Mouse (Mus musculus): Measurements from ENCODE around the gene Vps52. TPM values are rescaled to one million over a fixed set of nuclear protein-coding genes. Genes with fewer than 3 reads are reported as not detected.

The Vps52 gene
- polyA plus RNA-seq (2012; rRNA removed), result 58.0 and 73.2 TPM in 2 replicates

DNA sequence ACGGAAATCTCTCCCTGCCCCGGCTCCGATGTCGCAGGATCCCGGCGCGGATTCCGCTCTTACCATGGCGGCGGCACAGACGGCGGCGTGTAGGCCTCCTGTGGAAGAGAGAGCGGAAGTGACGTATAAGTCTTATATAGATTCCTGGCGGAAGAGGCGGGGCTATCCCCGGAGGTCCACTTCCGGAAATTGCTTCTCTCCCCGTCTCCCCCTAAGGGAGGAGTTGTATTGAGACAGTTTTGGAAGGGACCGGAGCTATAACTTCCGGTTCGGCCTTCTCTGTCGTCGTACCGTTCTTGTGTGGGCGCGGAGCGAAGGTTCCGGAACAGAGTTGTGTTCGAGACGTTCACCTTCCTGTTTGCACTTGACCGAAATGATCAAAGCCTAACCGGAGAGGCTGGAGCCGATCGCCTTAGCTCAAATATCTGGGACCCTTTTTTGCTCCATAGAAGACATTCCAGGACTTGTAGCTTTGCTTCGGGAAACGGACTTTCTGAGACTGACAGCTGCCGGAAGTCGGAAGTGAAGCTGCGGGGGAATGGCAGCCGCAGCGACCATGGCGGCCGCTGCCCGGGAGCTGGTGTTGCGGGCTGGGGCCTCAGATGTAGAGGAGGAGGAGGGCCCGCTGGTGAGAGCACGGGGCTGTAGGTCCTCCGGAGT lies at the start of gene Vps52, which contains the start of gene Rps18:
Gene Vps52 (plus strand): TSS at position 258 of the 660 bp plus-strand sequence.
Gene Rps18 (minus strand): TSS at position 447 of the 660 bp plus-strand sequence.
- Histone ChIP-seq H3K27me3 (ENCODE audit: control insufficient read depth, insufficient read depth, low read length) (no peaks in the 10 kb centered on the region), H3K27ac (ENCODE audit: insufficient read depth, low read length) (peak within 1 kb of the TSS; percentile 95), H3K4me3 (ENCODE audit: extremely low read depth, insufficient read depth, insufficient read length) (peak within 1 kb of the TSS; percentile 90), H3K36me3 (ENCODE audit: control insufficient read depth, insufficient read depth, low read length) (peaks cover 25% of the 10 kb centered on the region), H3K4me1 (ENCODE audit: control insufficient read depth, insufficient read depth, insufficient read length) (peaks cover 8% of the 10 kb centered on the region; the same call in 1 of the 2 replicates)
- TF ChIP-seq CTCF (IDR thresholded peaks at IDR 0.05; ENCODE audit: extremely low read depth, insufficient read depth, insufficient read length, insufficient replicate concordance) (no peak), POLR2A (IDR thresholded peaks at IDR 0.05; ENCODE audit: low read depth, low read length) (peak; percentile 94)
- peak; percentile 90 to 99 for DNase-seq (ENCODE audit: low read depth in 1 of 2, low spot score in 2 of 2)
- WGBS, result under 1% methylated on average over 50 of the region's 50 CpGs

DNA sequence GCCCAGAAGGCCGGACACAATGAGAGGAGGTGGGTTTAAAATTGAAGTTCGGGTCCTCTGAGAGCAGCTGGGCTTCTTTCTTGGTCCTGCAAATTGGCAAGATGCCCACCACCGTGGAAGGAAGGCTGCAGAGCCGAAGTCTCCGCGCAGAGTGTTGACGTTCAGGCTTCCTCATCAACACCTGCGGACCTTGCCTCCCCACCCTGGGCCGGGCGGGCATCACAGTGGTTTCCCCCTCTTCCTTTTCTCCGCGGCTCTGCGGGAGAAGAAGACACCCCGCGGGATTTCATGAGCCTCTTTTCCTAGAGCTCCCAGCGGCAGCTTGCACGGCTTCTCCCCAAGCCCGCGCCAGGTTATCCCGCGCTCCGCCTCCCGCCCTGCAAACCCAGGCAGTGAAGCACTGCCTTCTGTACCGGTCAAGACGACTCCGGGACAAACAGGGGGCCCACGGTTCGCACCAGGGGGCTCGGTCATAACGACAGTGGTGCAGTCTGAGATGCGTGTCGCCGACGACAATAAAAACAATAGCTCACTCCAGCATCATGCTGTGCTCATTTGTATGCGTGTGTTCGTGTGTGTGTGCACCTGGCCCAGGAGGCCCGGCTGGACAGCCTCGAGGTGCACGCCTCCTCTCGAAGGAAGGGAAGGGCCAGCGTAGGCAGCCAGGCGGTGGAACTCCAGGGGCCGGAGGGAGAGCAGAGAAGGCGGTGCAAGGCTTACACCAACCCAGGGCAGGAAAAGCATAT lies 47.1 kb upstream of the Vps52 start:
- WGBS, result 1% methylated on average over 44 of the region's 44 CpGs
- DNase-seq (ENCODE audit: low read depth in 1 of 2, low spot score in 2 of 2), result peak in 1 of 2 experiments; percentile 47
- H3K27ac ChIP-seq (ENCODE audit: insufficient read depth, low read length), result peak overlapping the region; percentile 79
- TF ChIP-seq CTCF (IDR thresholded peaks at IDR 0.05; ENCODE audit: extremely low read depth, insufficient read depth, insufficient read length, insufficient replicate concordance) (no peak), POLR2A (IDR thresholded peaks at IDR 0.05; ENCODE audit: low read depth, low read length) (no peak)
- H3K27me3 ChIP-seq (ENCODE audit: control insufficient read depth, insufficient read depth, low read length), result no peaks in the 10 kb centered on the region
- H3K4me1 ChIP-seq (ENCODE audit: control insufficient read depth, insufficient read depth, insufficient read length), result peaks cover 3% of the 10 kb centered on the region; the same call in 1 of the 2 replicates
- H3K4me3 ChIP-seq (ENCODE audit: extremely low read depth, insufficient read depth, insufficient read length), result peak overlapping the region; percentile 69
- H3K36me3 ChIP-seq (ENCODE audit: control insufficient read depth, insufficient read depth, low read length), result peaks cover 21% of the 10 kb centered on the region

- Histone ChIP-seq H3K4me1 (ENCODE audit: control insufficient read depth, insufficient read depth, insufficient read length) (no peaks in the 10 kb centered on the region; the same call in 1 of the 2 replicates), H3K27ac (ENCODE audit: insufficient read depth, low read length) (peak within 1 kb of the TSS; percentile 92), H3K4me3 (ENCODE audit: extremely low read depth, insufficient read depth, insufficient read length) (peak within 1 kb of the TSS; percentile 76), H3K36me3 (ENCODE audit: control insufficient read depth, insufficient read depth, low read length) (peaks cover 27% of the 10 kb centered on the region), H3K27me3 (ENCODE audit: control insufficient read depth, insufficient read depth, low read length) (no peaks in the 10 kb centered on the region)
- WGBS, result under 1% methylated on average over 68 of the region's 68 CpGs
- peak; percentile 58 for TF ChIP-seq POLR2A (IDR thresholded peaks at IDR 0.05; ENCODE audit: low read depth, low read length)
- TF ChIP-seq CTCF (IDR thresholded peaks at IDR 0.05; ENCODE audit: extremely low read depth, insufficient read depth, insufficient read length, insufficient replicate concordance), result no peak
- DNase-seq (ENCODE audit: low read depth in 1 of 2, low spot score in 2 of 2), result peak; percentile 95 to 99
Measured at GRCm38 (mm10) chr17:33909077-33909868, 46.3 kb upstream of the Vps52 start, which contains the start of gene Daxx. TSS of gene Daxx (plus strand) at chr17:33909414.

GRCm38 (mm10) chr17:33909869-33910250 lies 45.8 kb upstream of the Vps52 start:
- no peaks in the 10 kb centered on the region for H3K27me3 ChIP-seq (ENCODE audit: control insufficient read depth, insufficient read depth, low read length)
- H3K4me3 ChIP-seq (ENCODE audit: extremely low read depth, insufficient read depth, insufficient read length), result peak overlapping the region; percentile 76
- WGBS, result under 1% methylated on average over 14 of the region's 14 CpGs
- H3K27ac ChIP-seq (ENCODE audit: insufficient read depth, low read length), result peak overlapping the region; percentile 92
- no peaks in the 10 kb centered on the region; the same call in 1 of the 2 replicates for H3K4me1 ChIP-seq (ENCODE audit: control insufficient read depth, insufficient read depth, insufficient read length)
- TF ChIP-seq CTCF (IDR thresholded peaks at IDR 0.05; ENCODE audit: extremely low read depth, insufficient read depth, insufficient read length, insufficient replicate concordance) (no peak), POLR2A (IDR thresholded peaks at IDR 0.05; ENCODE audit: low read depth, low read length) (no peak)
- DNase-seq (ENCODE audit: low read depth in 1 of 2, low spot score in 2 of 2), result no peak
- peaks cover 27% of the 10 kb centered on the region for H3K36me3 ChIP-seq (ENCODE audit: control insufficient read depth, insufficient read depth, low read length)

DNA sequence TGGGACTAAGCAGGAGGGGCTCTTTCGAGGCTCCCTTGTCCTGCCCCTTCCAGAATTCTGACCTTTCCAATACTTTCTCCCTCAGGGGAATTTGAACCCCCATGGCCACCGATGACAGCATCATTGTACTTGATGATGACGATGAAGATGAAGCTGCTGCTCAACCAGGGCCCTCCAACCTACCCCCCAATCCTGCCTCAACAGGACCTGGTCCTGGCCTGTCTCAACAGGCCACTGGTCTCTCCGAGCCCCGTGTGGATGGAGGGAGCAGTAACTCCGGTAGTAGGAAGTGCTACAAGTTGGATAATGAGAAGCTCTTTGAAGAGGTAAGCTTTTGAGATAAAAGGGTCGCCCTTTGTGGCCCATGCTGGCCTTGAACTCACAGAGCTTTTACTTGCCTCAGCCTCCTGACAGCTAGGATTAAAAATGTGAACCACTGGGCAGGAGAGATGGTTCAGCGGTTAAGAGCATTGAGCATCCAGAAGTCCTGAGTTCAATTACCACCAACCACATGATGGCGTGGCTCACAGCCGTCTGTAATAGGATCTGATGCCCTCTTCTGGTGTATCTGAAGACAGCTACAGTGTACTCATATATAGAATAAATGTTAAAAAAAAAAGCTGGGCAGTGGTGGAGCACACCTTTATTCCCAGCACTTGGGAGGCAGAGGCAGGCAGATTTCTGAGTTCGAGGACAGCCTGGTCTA lies 45.1 kb upstream of the Vps52 start:
- Histone ChIP-seq H3K27me3 (ENCODE audit: control insufficient read depth, insufficient read depth, low read length) (no peaks in the 10 kb centered on the region), H3K4me3 (ENCODE audit: extremely low read depth, insufficient read depth, insufficient read length) (peak overlapping the region; percentile 76), H3K27ac (ENCODE audit: insufficient read depth, low read length) (peak overlapping the region; percentile 92), H3K36me3 (ENCODE audit: control insufficient read depth, insufficient read depth, low read length) (peaks cover 28% of the 10 kb centered on the region), H3K4me1 (ENCODE audit: control insufficient read depth, insufficient read depth, insufficient read length) (peaks cover 2% of the 10 kb centered on the region; the same call in 1 of the 2 replicates)
- no peak for DNase-seq (ENCODE audit: low read depth in 1 of 2, low spot score in 2 of 2)
- TF ChIP-seq POLR2A (IDR thresholded peaks at IDR 0.05; ENCODE audit: low read depth, low read length) (no peak), CTCF (IDR thresholded peaks at IDR 0.05; ENCODE audit: extremely low read depth, insufficient read depth, insufficient read length, insufficient replicate concordance) (no peak)
- WGBS, result 41% methylated on average over 11 of the region's 11 CpGs

Data from spleen, adult 2 months (tissue).